Mouse (Mus musculus): ENCODE data around the gene Spata45.

Spata45 gene

GRCm38 (mm10) chr1:191041352-191041751 is 4.9 kb downstream of the Spata45 start:
- no peak for DNase-seq (ENCODE audit: inconsistent ontology term)

DNA sequence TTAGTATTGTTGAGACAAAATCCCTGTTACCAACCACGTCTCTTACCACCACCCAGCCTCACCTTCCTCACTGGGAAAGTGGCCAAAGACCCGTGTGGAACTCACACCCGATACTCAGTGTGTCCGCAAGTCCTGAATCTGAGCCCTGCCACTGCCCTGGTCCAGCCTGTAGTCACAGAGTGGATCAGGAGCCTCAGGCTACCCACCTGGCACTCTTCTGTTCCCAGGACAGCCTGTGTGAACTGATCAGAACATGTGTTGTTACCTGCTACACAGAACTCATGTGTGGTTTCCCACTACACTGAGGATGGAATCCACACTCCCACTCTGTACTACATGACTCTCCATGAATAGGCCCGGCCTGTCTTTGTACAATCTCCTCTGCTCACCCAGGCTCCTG is 5.7 kb downstream of the Spata45 start:
- DNase-seq (ENCODE audit: inconsistent ontology term): no peak

- DNase-seq (ENCODE audit: inconsistent ontology term): no peak
Measured at GRCm38 (mm10) chr1:191042688-191043087, 6.2 kb downstream of the Spata45 start.

- DNase-seq (ENCODE audit: inconsistent ontology term): no peak
Measured at GRCm38 (mm10) chr1:191045264-191045663, 8.8 kb downstream of the Spata45 start.

DNA sequence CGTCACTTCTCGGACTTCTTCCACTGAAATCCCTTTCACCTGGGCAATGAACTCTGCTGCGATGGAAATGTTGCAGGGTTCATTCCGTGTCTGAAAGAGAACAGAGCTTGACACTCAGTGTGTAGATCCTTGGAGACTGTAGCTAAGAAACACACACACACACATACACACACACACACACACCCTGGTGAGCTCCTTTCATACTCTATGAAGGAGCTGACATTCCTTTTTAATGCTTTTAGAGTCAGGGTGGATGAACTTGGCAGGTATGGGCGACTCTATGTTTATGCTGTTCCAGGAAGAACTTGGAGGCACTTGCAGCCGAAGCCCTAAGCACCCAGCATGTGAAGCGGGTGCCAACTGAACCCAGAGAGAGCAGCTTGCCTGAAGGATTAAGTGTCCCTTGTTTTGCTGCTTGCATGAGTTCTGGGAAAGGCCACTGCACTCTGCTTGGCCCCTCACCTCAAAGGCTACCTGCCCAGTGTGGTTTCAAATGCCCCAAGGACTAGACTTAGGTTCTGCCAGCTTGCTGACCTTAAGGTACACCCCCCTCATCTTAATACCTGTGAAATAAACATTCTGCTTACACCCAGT is 9.9 kb downstream of the Spata45 start:
- DNase-seq (ENCODE audit: inconsistent ontology term): no peak

GRCm38 (mm10) chr1:191053555-191053954 is 17.1 kb downstream of the Spata45 start:
- DNase-seq (ENCODE audit: inconsistent ontology term): no peak

DNA sequence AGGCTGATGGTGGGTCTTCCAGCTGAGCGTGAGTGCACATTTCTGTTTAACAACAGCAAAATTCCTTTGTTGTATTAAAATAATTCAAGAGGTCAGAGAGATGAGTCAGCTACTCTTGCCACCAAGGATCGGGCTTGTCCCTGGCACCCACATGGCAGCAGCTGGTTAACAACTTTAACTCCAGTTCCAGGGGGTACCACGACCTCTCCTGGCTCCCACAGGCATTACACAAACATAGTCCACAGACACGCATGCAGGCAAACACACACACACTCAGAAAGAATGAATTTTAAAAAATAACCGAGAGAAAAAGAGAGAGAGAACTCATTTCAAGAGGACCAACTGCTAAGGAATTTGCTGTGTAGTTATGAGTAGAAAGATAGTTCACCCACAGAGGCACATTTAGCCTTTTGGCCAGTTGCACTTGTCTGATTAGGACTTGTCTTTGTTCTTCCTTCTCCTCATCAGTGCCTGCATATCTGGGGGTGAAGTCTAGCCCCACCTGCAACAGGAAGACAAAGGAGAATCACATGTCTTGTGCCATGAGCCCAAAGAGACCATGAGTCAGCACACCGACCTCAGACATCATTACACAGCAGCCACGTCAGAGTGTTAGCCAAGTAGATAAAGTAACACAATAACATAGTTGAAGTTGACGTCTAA is 18.6 kb downstream of the Spata45 start:
- peak; percentile 66 for DNase-seq (ENCODE audit: inconsistent ontology term)

- DNase-seq (ENCODE audit: inconsistent ontology term): no peak
Measured at GRCm38 (mm10) chr1:191055533-191055873, 19.1 kb downstream of the Spata45 start.

DNA sequence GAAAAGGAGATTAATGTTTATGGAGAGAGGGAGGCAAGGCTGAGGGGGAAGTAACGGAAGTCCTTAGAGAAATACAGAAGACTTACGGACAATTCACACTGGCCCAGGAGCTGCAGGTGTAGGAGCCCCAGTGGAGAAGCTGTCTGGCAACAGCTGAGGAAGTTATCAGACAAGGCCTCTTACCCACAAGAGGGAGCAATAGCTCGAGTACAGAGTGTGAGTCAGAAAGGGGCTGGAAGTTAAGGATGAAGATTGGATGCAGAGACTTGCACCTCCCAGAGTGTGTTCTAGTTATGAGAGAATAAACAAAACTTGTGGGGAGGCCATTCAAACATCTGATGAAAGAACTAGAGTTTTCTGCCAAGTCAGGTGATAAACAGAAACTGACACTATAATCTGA is 21.0 kb downstream of the Spata45 start:
- no peak for DNase-seq (ENCODE audit: inconsistent ontology term)

DNA sequence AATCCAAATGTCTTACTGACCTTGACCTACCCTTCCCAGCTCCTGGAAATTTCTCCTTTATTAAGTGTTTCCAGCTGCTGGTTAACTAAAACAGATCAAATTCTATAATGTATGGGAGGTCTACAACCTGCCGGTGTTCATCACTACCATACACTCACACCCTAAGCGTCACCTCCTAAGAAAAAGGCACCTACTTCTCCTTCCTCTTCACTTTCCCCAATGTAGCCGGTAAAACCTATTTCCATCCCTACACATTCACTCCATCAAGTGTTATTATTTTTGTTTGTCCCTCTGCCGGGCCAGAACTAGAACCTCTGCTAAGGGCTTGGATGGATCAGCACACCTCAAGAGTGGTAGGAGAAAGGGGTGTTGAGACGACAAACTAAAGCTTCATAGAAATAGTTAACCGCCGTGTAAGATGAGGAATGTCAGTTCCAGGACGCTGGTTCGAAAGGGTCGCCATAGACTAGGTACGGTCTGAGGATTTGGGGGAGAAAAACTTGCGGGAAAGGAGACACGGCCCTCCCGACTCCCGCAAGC is 25.9 kb downstream of the Spata45 start:
- DNase-seq (ENCODE audit: inconsistent ontology term): no peak

DNA sequence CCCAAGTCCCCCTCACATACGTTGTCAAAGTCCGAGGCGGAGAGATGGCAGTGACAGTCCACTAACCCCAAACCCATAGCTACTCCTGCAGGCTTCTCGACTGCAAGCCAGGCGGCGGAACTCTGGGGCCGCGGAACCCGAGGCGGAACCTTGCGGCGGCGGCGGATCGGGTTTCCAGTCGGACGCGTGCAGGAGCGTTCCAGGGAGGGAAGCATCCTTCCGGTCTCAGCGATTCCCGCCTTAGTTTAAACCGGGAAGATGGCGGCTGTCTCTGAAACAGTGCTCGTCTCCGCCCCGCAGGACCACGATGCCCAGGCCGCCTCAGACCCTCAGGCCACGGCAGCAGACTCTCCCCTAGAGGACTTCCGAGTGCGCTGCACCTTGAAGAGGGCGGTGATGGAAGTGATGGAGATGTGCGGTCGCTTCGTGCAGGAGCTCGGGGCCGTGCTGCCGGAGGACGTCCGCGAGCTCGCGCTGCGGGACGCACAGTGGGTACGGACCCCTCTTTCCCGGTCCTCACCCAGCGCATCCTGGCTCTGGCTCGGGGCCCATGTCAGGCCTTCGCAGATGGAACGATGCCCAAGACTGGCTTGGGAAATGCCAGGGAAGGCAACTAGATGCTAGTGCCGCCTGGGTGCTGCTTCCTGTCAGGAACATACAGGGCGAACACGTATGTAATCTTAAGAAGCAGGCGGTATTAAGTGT is 26.5 kb downstream of the Spata45 start, which contains the start of the genes Tatdn3 and Nsl1:
Gene Tatdn3, minus strand, starts transcription at position 152 of the 705 bp plus-strand sequence.
Gene Nsl1, plus strand, starts transcription at position 232 of the 705 bp plus-strand sequence.
- DNase-seq (ENCODE audit: inconsistent ontology term): peak; percentile 93

DNA sequence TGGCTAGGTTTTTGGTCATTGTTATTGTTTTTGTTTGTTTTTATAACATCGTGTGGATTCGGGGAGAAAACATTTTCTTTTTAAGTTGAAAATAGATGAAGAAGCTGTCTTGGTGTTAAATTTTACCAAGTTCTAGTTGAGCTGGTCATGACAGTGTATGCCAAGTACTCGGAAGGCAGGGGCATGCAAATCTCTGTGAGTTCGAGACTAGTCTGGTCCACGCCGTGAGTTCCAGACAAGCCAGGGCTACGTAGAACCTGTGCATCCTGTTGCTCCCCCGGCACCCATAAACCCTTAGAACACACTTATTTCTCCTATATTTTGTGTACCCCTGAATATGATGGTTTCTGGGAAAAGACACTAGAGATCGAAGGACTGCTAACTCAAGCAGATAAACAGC is 27.3 kb downstream of the Spata45 start:
- DNase-seq (ENCODE audit: inconsistent ontology term): no peak

DNA sequence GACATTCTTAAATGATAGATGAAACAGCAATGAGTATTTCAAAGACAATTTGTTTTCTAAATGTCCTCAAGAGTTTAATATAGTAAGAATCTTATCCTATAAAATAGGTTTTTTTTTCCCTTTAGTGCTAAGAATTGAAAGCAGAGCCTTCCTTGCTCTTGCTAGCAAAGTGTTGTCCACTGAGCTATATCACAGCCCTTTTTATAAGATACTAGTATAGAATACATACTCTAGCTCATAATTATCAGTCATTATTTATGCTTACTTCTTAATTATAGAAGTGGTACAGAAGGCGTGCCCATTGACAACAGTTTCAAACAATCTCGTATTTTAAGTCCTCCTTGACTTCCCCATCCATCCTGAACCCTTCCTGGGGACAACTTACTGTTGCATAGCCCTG is 28.1 kb downstream of the Spata45 start:
- no peak for DNase-seq (ENCODE audit: inconsistent ontology term)

GRCm38 (mm10) chr1:191065188-191065587 is 28.7 kb downstream of the Spata45 start:
- DNase-seq (ENCODE audit: inconsistent ontology term): no peak

- DNase-seq (ENCODE audit: inconsistent ontology term): no peak
Measured at GRCm38 (mm10) chr1:191068377-191068776, 31.9 kb downstream of the Spata45 start.

GRCm38 (mm10) chr1:191070259-191070658 is 33.8 kb downstream of the Spata45 start:
- no peak for DNase-seq (ENCODE audit: inconsistent ontology term)

GRCm38 (mm10) chr1:191071613-191072012 is 35.2 kb downstream of the Spata45 start:
- no peak for DNase-seq (ENCODE audit: inconsistent ontology term)

DNA sequence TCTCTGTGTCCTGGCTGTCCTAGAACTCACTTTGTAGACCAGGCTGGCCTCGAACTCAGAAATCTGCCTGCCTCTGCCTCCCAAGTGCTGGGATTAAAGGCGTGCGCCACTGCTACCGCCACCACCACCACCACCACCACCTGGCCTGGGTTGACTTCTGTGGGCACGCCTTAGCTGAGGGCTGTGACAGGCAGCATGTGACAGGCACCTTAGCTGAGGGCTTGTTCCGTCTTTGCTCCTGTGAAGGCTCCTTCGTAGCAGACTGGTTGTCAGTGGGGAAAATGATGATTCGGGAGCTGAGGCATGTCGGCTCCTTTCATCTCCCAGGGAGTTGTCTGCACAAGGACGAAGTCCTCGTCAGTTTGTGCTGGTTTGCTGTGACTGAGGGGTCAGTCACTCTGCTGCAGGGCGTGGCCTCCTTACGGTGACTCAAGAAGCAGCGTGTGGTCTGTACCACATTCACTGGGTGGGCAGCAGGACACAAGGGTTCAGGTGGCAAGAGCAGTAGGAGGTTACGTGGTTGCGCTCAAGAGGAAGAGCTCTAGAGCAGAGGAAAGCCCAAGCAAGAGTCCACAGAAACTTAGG is 36.0 kb downstream of the Spata45 start:
- DNase-seq (ENCODE audit: inconsistent ontology term): no peak

DNA sequence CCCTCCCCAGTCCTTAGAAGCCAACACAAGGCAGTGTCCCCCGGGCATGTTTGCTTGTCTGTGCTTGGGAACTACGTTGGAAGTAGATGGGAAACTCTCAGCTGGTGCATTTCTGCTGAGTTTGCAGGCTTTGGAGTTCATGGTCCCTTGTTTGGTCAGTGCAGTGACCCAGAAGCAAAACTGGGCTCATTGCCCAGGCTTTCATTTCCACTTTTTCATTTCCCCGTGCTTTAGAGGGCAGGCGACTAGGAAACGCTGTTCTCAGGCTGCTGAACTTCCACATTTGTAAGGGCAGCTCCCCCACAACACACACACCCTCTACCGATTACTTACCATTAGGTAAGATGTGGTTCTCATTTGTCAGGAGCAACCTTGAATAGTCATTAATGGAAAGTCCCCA is 36.6 kb downstream of the Spata45 start:
- DNase-seq (ENCODE audit: inconsistent ontology term): peak; percentile 61

GRCm38 (mm10) chr1:191073486-191073885 is 37.0 kb downstream of the Spata45 start:
- no peak for DNase-seq (ENCODE audit: inconsistent ontology term)

GRCm38 (mm10) chr1:191075199-191075883 is 38.9 kb downstream of the Spata45 start:
- peak; percentile 62 for DNase-seq (ENCODE audit: inconsistent ontology term)

DNA sequence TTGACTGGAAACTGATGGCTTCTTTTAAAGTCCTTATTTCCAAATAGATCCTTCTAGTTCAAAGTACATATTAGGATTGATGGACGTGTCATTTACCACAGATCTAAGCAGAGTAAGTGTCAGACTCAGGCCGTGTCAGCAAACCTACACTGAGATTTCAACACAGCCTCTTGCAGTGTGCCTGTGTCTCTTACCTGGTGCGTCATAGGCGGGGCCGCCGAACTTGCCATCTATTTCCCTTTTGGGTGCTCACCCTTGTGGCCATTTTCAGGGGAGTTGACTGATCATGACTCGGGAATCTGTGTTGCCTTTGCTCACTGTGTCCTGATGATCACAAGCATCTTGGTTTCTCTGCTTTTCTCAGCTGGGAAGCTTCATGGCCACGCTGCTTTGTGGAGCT is 46.8 kb downstream of the Spata45 start:
- DNase-seq (ENCODE audit: inconsistent ontology term): no peak

All from Muller cell, postnatal 12 days (primary cell).